Mouse (Mus musculus) NIH3T3 (cell line): ENCODE measurements around the gene Gmfg.
A peak's percentile ranks its signal among the peaks of the same experiment; 100 is the strongest.

Source experiments
- DNase-seq: peaks from one replicate; pipeline ENCODE4 v3.0.0-alpha.2; 2012; ENCODE audit warnings: low read depth

The Gmfg gene

DNA sequence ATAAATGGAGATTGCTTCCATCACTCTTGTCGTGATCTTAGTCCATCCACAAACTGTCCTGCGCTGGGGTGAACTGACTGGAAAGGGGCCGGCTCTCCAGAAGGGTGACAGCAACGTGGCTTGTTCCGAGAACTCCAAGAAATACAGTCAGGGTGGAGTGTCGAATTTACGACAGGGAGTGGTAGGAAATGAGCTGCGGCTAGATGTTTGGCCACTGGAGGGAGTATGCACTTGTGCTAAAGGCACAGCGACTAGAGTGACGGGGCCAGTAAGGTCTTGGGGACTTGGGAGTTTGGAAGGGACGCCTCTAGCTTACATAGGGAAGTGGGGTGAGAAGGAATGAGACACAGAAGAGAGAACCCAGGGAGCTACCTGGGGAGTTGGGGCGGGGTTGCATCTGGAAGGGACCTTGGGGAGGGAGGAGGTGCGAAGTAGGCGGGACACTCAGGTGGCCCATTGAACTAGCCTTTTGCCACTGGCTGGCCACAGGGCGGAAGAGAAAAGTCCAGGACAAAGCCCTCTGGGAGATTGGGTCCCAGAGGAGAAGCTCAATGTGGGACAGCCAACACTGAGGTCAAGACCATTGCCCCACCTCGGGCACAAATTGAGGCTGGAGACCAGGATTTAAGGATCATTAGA, at the start of gene Gmfg:
Gmfg (plus strand) TSS at position 516 of the 639 bp plus-strand sequence.
- peak; percentile 82 for DNase-seq

- no peak for DNase-seq
Observed at GRCm38 (mm10) chr7:28390331-28390730, 46.9 kb upstream of the Gmfg start.

DNA sequence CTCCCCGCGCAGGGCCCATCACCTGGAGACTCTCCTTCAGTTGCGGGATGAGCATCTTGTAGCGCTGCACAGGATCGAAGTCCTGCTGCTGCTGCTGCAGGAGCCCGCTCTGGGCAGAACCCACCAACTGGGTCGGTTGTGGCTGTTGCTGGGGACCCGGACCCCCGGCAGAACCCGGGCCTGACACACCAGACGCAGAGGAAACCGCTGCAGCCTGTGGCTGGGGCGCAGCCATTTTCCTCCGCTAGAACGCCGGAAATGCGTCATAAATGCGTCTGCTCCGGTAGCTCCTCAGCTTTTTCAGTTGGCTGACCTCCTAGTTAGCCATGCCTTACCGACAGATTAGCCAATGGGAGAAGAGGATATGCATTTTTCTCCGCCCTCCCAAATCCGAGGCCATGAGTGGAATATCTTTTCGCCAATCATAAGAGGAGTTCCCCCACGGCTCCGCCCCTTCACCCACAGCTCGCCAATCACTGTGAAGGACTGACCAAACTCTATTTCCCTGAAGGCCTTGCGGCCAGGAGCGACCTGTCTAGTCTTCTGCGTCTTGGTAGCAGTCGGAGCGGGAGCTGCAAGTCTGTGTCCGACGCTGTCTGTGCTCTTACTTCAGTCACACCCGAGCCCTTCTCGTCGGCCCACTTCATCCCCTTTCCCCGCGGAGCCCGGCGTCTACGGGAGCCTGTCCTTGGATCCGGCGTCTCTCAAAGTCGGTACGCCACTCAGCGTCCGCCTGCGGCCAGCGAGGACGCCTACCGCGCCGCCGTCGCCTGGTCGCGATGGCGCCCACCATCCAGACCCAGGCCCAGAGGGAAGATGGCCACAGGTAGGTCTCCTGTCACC, 44.6 kb upstream of the Gmfg start, which contains the start of the genes Med29 and Paf1:
Med29 (minus strand) TSS at position 280 of the 843 bp plus-strand sequence.
Paf1 (plus strand) TSS at position 523 of the 843 bp plus-strand sequence.
- peak; percentile 99 for DNase-seq

DNA sequence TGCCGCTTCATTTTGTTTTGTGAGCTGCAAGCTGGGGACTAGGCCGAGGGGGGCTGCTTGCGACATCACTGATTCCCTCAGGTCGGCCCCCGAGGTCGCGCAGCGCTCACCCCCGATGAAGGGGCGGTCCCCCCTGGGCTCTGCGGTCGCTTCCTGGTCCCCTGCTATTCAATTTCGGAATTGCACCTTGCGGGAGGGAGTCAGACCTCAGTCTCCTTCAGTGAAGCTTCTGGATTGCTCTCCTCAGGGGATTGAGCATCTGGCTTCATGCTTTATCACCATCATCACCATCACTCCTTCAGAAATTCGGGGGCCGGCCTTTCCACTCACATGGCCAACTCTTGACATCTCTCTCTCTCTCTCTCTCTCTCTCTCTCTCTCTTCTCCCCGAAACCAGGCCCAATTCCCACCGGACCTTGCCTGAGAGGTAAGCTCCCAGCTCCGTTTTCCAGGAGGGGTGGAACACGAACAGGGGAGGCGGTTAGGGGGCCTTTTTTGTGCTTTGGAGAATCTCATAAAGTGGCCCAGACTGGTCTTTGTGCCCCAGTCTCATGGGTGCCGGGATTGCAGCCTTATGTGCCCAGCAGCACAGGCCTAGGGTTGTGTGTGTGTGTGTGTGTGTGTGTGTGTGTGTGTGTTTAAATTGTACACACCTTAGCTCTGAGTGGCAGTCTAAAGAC, 43.8 kb upstream of the Gmfg start:
- peak; percentile 13 for DNase-seq

DNA sequence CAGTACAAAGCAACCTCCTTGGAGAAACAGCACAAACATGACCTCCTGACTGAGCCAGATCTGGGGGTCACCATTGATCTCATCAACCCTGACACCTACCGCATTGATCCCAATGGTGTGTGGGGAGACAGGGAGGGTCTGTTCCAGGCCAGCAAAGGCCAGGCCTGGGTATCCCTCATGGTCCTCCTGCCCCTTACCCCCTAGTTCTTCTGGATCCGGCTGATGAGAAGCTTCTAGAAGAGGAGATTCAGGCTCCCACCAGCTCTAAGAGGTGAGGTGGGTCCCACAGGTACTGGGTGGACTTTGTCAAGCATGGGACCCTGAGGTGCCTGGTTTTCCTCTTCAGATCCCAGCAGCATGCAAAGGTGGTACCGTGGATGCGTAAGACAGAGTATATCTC, 41.8 kb upstream of the Gmfg start:
- DNase-seq = no peak

DNA sequence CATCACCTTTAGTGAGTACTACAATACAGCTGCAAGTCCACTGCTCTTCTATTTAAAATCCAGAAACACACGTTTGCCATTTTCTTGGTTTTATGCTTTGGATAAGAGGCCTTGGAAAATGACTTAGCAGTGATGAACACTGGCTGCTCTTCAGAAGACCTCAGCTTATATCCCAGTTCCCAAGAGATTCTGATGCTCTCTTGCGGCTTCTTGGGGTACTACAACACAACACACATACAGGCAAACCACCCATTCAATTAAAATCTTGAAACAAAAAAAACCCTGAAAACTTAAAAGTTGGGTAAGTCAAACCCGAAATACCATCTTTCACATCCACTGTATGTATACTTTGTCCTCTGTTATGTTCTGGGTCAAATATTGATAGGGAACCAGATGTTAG, 39.2 kb upstream of the Gmfg start:
- DNase-seq = peak; percentile 77

- no peak for DNase-seq
Observed at GRCm38 (mm10) chr7:28398696-28399340, 38.4 kb upstream of the Gmfg start.

GRCm38 (mm10) chr7:28401030-28401429, 36.2 kb upstream of the Gmfg start:
- no peak for DNase-seq

GRCm38 (mm10) chr7:28401942-28402341, 35.3 kb upstream of the Gmfg start:
- DNase-seq = no peak

- DNase-seq = peak; percentile 39
Observed at GRCm38 (mm10) chr7:28410841-28411475, 26.3 kb upstream of the Gmfg start.

- no peak for DNase-seq
Observed at GRCm38 (mm10) chr7:28412826-28413225, 24.4 kb upstream of the Gmfg start.

- DNase-seq = peak; percentile 53
Observed at GRCm38 (mm10) chr7:28417368-28417767, 19.9 kb upstream of the Gmfg start.

DNA sequence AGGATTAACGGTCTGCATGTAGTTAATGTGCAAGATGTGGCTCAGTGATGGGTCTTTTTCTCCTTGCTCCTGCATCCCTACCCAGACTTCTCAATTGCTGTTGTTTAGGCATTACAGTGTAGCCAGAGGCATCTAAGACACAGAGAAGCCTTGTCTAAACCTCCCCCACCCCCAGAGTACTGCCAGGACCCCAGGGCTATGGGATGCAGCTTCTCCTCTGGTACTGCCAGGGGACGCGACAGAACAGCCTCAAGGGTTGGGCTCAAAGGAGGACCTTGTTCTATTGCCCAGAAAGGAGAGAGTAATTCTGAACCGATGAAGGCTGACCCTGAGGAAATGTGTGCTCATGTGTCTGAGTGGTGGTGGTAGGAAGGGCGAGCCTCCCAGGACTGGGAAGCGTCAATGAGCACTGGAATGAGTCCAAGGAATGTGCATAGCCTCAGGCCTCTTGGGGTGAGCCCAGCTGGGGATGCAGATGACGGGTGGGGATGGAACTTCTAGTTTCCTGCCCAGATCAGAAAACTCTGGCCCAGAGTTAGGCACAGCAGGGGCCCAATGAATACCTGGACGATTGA, 19.1 kb upstream of the Gmfg start:
- peak; percentile 93 for DNase-seq

DNA sequence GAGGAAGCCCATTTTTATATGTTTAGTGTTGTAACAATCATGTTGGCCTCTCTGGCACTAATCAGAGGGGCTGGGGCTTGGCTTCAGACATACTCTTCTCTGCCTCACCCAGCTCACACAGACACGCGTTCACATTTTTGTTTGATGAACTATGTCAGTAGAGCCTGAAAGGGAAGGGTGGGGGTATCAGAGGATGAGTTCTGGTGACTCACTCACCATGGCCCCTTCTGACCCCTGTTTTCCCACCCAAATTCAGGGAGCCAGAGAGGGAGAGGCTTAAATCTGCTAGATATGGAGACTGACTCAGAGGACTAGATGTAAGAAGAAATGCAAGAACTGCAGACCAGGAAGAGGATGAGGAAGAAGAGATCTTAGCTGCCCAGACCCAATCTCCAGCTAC, 17.8 kb upstream of the Gmfg start:
- peak; percentile 40 for DNase-seq

DNA sequence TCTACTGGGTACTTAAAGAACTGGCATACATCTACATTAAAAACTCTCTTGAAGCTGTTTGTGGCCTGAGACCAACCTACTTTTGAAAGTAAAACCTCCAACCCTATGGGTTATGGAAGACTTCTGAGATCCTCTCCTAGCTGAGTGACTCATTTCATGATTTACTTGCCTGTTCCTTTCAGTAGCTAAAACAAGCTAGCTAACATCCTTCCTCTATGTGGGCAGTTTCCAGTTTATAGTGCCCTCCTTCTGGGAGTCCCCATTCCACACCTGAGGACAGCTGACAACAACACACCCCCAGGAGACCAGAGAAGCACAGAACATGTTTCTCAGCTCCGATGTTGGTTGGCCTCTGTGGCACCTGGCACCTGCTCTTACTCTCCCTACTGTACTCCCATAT, 14.2 kb upstream of the Gmfg start:
- DNase-seq = no peak

- peak; percentile 40 for DNase-seq
Observed at GRCm38 (mm10) chr7:28427738-28428137, 9.5 kb upstream of the Gmfg start.

- no peak for DNase-seq
Observed at GRCm38 (mm10) chr7:28430512-28430911, 6.7 kb upstream of the Gmfg start.

GRCm38 (mm10) chr7:28432252-28432651, 5.0 kb upstream of the Gmfg start:
- DNase-seq = no peak

DNA sequence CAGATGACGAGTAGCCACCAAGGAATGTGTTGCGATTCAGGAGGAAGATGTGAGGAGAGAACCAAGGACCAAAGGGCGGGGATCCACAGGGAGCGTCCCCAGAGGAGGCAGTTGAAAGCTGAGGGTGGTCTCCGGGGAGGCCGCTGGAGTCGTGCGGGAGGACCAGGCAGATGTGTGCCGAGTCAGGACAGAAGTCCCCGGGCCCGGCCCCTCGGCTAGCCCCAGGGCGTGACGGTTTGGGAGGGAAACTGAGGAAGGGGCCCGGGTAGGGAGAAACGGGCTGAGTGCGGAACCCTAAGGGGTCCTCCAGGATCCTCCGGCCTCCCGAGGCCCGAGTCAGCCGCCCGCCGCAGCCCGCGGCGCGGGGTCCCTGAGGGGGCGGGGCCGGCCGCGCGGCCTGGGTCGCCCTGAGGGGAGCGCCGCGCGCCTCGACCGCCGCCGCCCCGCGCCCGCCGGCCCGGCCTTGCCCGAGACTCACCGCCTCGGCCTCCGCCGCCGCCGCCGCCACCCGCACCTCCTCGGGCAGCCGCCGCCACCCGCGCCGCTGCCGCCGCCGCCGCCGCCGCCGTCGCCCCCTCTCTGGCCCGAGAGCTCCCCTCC, 1.5 kb upstream of the Gmfg start:
- DNase-seq = peak; percentile 34

DNA sequence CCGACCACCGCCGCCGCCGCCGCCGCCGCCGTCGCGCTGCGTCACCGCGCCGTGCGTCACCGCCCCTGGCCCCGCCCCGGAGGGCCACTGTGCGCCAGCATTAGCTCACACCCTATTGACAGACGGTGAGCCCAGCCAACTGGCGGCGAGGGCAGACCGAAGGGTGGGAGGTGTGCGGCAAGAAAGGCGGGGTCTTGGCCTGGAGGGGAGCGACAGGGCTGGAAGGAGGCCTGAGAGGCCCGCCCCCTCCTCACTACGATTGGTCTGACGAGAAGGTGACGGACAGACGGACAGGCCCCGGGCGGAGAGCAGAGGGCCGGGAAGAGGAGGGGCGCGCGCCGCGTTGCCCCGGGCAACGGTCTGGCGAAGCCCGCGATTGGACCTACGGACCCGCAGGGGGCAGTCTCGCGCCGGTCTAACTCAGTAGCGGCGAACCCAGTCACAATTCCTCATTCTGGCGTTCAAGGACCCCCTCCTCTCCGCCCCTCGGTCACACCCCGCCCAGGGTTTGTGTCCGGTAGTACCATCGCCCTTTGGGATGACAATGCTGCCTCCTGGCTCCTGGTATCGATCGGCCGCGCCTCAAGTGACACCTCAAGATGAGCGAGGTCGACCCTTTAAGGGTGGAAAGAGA, 859 bp upstream of the Gmfg start:
- peak; percentile 100 for DNase-seq
